Mouse (Mus musculus) limb, embryonic 13.5 days (tissue): ENCODE results near the gene Crispld2. TPM values are rescaled to one million over a fixed set of nuclear protein-coding genes. Genes with fewer than 3 reads are reported as not detected.

Experiments
- ATAC-seq: fragments of 200-750 bp; cut with Nextera tagmentation; 2 replicates; pipeline ENCODE4 v1.8.0; 2017; ENCODE audit warnings: low read depth, moderate number of reproducible peaks, moderate TSS enrichment; ENCODE audit not compliant: low FRiP score
- H3K27ac ChIP-seq: fragments of 300-500 bp; sonication (generic); 2 replicates; pipeline ENCODE4 v1.5.1; 2015; ENCODE audit warnings: inconsistent platforms, mild to moderate bottlenecking, moderate library complexity
- H3K27me3 ChIP-seq: fragments of 300-500 bp; sonication (generic); 2 replicates; pipeline ENCODE4 v1.6.1; 2015; ENCODE audit warnings: mild to moderate bottlenecking, inconsistent platforms
- H3K36me3 ChIP-seq: fragments of 300-500 bp; sonication (generic); 2 replicates; pipeline ENCODE4 v1.6.1; 2015; ENCODE audit warnings: inconsistent platforms, mild to moderate bottlenecking, moderate library complexity
- H3K4me1 ChIP-seq: fragments of 300-500 bp; sonication (generic); 2 replicates; pipeline ENCODE4 v1.6.1; 2015; ENCODE audit warnings: inconsistent platforms
- H3K4me2 ChIP-seq: fragments of 300-500 bp; sonication (generic); replicated peaks from 2 replicates; pipeline ENCODE4 v1.6.1; 2015; ENCODE audit warnings: inconsistent platforms, mild to moderate bottlenecking, moderate library complexity
- H3K4me3 ChIP-seq: fragments of 300-500 bp; sonication (generic); 2 replicates; pipeline ENCODE4 v1.5.1; 2015; ENCODE audit warnings: moderate library complexity, mild to moderate bottlenecking, inconsistent platforms
- H3K9ac ChIP-seq: fragments of 300-500 bp; sonication (generic); 2 replicates; pipeline ENCODE4 v1.6.1; 2015; ENCODE audit warnings: mild to moderate bottlenecking, inconsistent platforms
- H3K9me3 ChIP-seq: fragments of 300-500 bp; sonication (generic); 2 replicates; pipeline ENCODE4 v1.6.1; 2016; ENCODE audit warnings: inconsistent platforms
- WGBS: fragments of 180-500 bp; shearing (Covaris S2); methylation state at CpG from one replicate; pipeline ENCODE4 v1.1.7; 2015; 5-methylcytosine and 5-hydroxymethylcytosine counted together
- polyA plus RNA-seq: library from polyadenylated mRNA; unstranded; fragments of >200 nt; fragmentation: Nextera tagmentation; extraction: Ambion mirVana; gene quantifications from 2 replicates; pipeline ENCODE4 v1.2.1, GENCODE M21; 2015

The Crispld2 gene
- polyA plus RNA-seq, 1 experiment from 2014 or later = 7.1 TPM

DNA sequence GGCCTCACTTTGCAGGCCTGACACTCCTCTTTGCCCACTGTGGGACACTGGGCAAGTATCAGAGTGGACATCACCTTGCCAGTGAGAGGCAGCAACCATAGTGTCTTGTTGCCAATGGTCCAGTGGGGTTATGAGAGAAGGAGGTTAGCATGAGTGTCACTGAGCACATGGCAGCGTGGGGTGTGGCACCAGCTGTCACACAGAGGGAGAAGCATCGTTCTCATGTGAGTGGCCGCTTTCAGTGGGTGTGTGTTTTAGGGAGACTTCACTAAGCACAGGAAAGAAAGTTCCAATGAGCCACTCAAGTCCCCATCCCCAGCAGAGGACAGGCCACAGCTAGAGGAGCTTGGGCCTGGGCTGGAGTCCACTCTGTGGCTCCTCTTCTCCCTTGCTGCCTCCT, 62.6 kb downstream of the Crispld2 start:
- ATAC-seq = no peak
- Histone ChIP-seq H3K4me1 (peaks cover 17% of the 10 kb centered on the region), H3K36me3 (no peaks in the 10 kb centered on the region), H3K9me3 (no peaks in the 10 kb centered on the region), H3K27me3 (no peaks in the 10 kb centered on the region), H3K27ac (no peak overlapping the region), H3K4me3 (no peak overlapping the region), H3K4me2 (no peak overlapping the region), H3K9ac (no peak overlapping the region)
- WGBS = 82% methylated on average over 3 of the region's 3 CpGs

DNA sequence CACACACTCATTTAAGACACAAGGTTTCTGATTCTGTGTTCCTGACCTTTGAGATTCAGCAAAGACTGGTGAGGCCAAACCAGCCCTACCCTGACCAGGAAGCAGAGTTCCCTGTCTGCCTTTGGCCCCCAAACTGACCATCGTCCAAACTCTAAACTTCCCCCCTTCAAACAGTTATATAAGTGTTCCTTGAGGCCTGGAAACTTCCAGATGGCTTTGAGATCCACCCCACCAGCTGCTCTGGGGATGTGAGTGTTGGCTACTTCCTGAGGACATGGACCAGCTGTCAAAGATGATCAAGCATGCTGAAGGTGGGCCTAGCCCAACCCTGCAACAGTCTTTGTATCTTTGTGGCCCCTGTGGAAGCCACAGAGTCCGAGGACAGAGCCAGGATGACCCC, 64.8 kb downstream of the Crispld2 start:
- no peak overlapping the region for H3K4me3 ChIP-seq
- WGBS = 74% methylated on average over 2 of the region's 2 CpGs
- no peaks in the 10 kb centered on the region for H3K27me3 ChIP-seq

DNA sequence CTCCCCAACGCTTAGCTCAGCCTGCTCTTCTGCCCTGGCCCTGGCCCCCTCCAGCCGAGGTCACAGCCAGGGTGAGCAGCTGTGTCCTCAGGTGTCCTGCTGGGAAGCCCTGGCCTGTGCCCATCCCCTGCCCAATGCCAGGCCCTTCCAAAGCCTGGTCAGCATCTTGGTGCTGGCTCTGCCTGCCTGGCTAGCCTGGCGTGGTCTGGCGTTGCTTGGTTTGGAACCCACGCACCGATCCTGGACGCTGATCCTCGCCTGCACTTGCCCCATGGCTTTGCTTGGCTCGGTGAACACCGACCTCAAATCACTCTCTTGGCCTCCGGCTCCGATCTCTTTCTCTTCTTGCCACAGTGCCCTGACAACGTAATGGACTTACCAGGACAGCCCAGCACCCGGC, 70.5 kb downstream of the Crispld2 start:
- H3K9me3 ChIP-seq = no peaks in the 10 kb centered on the region
- H3K4me3 ChIP-seq = no peak overlapping the region
- no peak for ATAC-seq
- H3K27me3 ChIP-seq = no peaks in the 10 kb centered on the region
- no peak overlapping the region for H3K4me2 ChIP-seq
- no peak overlapping the region for H3K27ac ChIP-seq
- 91% methylated on average over 14 of the region's 14 CpGs for WGBS
- peaks cover 1% of the 10 kb centered on the region for H3K4me1 ChIP-seq
- no peak overlapping the region; the same call in 1 of the 2 replicates for H3K9ac ChIP-seq
- H3K36me3 ChIP-seq = no peaks in the 10 kb centered on the region

More for the DNA sequence above, 64.8 kb downstream of the Crispld2 start:
- no peak for ATAC-seq
- Histone ChIP-seq H3K4me1 (peaks cover 7% of the 10 kb centered on the region), H3K9me3 (no peaks in the 10 kb centered on the region), H3K27ac (no peak overlapping the region), H3K36me3 (no peaks in the 10 kb centered on the region), H3K9ac (no peak overlapping the region), H3K4me2 (no peak overlapping the region)

DNA sequence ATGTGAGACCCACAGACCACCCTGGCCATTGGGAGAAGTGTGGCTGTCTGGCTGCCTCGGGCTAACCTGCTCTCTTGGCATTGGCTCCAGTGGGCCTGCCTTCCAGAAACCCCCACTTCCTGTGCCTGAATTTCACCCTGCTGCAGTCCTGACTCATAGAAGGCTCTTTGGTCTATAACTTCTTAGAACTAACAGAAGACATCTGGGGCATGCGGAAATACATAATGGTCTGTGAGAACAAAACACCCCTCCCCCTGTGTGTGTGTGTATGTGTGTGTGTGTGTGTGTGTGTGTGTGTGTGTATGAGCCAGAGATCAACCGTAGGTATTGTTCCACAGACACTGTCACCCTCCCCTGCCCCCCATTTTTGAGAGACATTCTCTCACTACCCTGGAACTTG, 71.1 kb downstream of the Crispld2 start:
- Histone ChIP-seq H3K4me2 (no peak overlapping the region), H3K27ac (no peak overlapping the region), H3K9ac (no peak overlapping the region), H3K9me3 (no peaks in the 10 kb centered on the region), H3K36me3 (no peaks in the 10 kb centered on the region), H3K4me3 (no peak overlapping the region), H3K27me3 (no peaks in the 10 kb centered on the region), H3K4me1 (peaks cover 7% of the 10 kb centered on the region)
- 57% methylated on average over 3 of the region's 3 CpGs for WGBS
- ATAC-seq = no peak

DNA sequence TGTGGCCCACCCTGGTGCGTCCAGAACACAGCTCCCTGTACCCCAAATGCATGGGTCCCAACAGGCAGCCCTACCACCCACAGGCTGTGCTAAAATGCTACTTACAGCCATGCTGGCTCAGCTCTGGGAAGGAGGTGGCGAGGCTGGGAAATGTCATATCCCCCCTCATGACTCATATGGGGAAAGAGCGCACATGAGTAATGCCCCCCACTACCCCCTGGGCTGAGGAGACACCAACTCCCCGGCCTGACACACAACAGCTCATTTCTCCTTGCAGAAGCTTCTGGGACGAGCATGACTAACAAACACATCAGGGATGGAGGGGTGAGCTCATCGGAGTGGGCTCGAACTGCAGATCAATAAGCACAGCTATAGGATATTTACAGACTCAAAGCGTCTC, 73.4 kb downstream of the Crispld2 start:
- Histone ChIP-seq H3K36me3 (no peaks in the 10 kb centered on the region), H3K27me3 (no peaks in the 10 kb centered on the region), H3K9ac (no peak overlapping the region), H3K4me1 (peaks cover 10% of the 10 kb centered on the region), H3K9me3 (no peaks in the 10 kb centered on the region), H3K27ac (no peak overlapping the region), H3K4me3 (no peak overlapping the region), H3K4me2 (no peak overlapping the region)
- no peak for ATAC-seq
- 90% methylated on average over 8 of the region's 8 CpGs for WGBS

DNA sequence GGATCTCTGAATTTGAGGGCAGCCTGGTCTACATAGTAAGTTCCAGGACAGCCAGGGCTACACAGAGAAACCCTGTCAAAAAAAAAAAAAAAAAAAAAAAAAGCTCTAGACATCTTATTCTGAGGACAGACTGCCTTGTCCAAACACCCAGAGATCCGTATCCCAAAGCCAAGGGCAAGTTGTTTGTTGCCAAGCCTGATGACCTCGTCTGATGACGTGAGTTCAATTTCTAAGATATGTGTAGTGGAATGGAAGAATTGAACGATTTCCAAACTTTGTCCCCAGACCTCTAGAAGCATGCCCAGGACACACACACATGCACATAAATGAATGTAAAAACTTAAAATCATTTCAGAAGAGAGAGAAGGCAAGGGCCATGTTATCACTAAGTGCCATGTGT, 74.0 kb downstream of the Crispld2 start:
- WGBS = 85% methylated on average over 4 of the region's 4 CpGs
- no peaks in the 10 kb centered on the region for H3K36me3 ChIP-seq
- peaks cover 10% of the 10 kb centered on the region for H3K4me1 ChIP-seq
- no peaks in the 10 kb centered on the region for H3K27me3 ChIP-seq
- ATAC-seq = no peak
- H3K4me3 ChIP-seq = no peak overlapping the region
- no peak overlapping the region for H3K9ac ChIP-seq
- no peak overlapping the region for H3K4me2 ChIP-seq
- H3K9me3 ChIP-seq = no peaks in the 10 kb centered on the region
- H3K27ac ChIP-seq = no peak overlapping the region

DNA sequence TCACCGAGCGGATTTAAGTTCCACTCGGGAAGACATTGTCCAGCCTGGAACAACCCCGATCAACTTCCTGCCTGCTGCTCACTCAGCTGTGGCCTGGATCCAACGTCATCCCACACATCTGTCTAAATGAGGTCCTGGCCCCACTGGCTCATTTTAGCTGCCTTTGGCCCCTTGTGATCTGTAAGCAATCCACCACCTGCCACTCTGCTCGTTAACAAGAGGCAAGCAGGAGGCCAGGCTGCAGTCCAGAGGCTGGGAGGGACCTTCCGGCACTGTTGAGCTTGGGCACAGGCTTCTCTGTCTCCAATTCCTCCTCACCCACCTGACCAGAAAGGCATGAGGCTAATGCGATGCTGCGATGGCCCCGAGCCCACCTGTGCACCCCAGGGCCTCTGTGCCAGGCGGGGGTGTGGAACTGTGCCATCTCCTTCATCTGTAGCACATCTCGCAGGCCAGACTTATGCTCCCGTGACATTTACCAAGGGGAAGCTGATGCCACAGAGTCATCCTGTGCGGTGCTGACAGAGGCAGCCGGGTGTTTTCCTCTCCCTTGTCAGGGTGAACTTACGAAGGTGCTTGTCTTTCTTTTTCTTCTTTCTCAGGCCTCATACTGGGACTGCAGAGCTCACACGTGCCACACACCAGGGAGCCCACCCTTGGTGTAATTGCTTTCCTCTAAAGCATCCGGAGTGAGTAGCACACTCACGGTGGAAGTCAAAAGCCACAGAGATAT, 75.9 kb downstream of the Crispld2 start:
- Histone ChIP-seq H3K36me3 (no peaks in the 10 kb centered on the region), H3K27ac (no peak overlapping the region), H3K9ac (no peak overlapping the region), H3K4me2 (no peak overlapping the region), H3K27me3 (no peaks in the 10 kb centered on the region), H3K9me3 (no peaks in the 10 kb centered on the region), H3K4me3 (no peak overlapping the region), H3K4me1 (peaks cover 18% of the 10 kb centered on the region)
- 0 out of 2 replicates have a peak, but pooled peaks have one; percentile 57 for ATAC-seq
- WGBS = 38% methylated on average over 19 of the region's 19 CpGs

DNA sequence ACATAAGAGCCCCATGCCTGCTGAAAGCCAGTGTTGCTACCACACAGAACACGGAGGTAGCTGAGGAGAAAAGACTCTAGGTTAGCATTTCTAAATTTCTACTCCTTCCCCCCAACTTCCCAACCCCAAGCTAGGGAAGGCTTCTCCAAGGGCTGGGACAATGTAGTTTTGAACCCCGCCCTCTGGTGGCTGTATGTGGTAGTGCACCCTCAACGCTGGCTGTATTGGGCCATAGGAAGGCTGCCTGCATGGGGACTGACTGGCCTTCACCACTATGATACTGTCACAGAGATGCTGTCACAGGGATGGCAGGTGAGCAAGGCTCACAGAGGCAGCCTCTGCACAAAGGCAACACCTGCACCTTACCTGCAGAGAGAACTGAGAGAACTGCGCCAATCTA, 79.4 kb downstream of the Crispld2 start:
- no peak overlapping the region for H3K9ac ChIP-seq
- peaks cover 22% of the 10 kb centered on the region for H3K4me1 ChIP-seq
- ATAC-seq = peak; percentile 73
- H3K27ac ChIP-seq = no peak overlapping the region
- 29% methylated on average over 4 of the region's 4 CpGs for WGBS
- no peak overlapping the region for H3K4me2 ChIP-seq
- H3K9me3 ChIP-seq = no peaks in the 10 kb centered on the region
- no peak overlapping the region for H3K4me3 ChIP-seq
- H3K36me3 ChIP-seq = no peaks in the 10 kb centered on the region
- no peaks in the 10 kb centered on the region for H3K27me3 ChIP-seq

DNA sequence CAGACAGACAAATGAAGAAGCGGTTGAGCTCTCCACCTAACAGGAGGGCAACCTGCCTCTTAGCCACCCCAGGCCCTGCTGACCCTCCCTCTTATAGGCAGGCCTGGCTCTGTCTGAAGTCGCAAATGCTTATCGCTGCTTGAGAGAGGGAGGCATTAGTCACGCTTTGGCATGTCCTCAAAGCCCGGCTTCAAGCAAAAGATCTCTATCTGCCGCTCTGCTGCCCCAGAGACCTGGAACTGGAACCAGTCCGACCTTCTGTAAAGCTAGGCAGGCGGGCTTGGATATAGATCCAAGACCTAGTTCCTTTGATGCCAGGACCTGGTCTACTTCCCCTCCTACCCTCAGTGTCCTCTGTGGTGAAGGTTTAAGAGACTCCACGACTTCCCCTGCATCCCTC, 80.0 kb downstream of the Crispld2 start:
- no peaks in the 10 kb centered on the region for H3K9me3 ChIP-seq
- no peak overlapping the region for H3K27ac ChIP-seq
- 82% methylated on average over 9 of the region's 9 CpGs for WGBS
- no peaks in the 10 kb centered on the region for H3K27me3 ChIP-seq
- no peak overlapping the region for H3K4me3 ChIP-seq
- H3K4me2 ChIP-seq = no peak overlapping the region
- H3K9ac ChIP-seq = no peak overlapping the region
- H3K36me3 ChIP-seq = no peaks in the 10 kb centered on the region
- peaks cover 22% of the 10 kb centered on the region for H3K4me1 ChIP-seq
- ATAC-seq = no peak

DNA sequence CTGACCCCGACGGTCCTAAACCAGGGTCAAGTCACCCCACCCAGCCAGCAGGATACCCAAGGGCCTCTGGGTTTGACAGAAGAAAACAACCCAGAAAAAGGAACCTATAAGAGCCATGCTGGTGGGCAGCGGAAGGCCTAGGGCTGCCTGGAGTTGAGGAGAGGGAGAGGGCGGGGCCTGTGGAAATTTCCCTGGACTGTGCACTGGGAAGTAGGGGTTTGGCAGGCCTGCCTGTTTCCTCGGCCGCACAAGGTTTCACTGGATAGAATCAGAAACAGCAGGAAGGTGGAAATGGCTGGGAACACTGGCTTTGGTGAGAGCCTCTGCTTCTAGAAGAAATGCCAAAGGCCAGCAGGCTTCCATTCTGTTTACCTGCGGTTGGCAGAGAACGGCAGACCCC, 80.6 kb downstream of the Crispld2 start:
- Histone ChIP-seq H3K27ac (peak overlapping the region; percentile 22; the same call in 1 of the 2 replicates), H3K27me3 (no peaks in the 10 kb centered on the region), H3K9ac (0 out of 2 replicates have a peak overlapping the region, but pooled peaks have one; percentile 36), H3K4me1 (peaks cover 20% of the 10 kb centered on the region), H3K9me3 (no peaks in the 10 kb centered on the region), H3K36me3 (no peaks in the 10 kb centered on the region), H3K4me2 (no peak overlapping the region), H3K4me3 (no peak overlapping the region)
- WGBS = 72% methylated on average over 8 of the region's 8 CpGs
- ATAC-seq = no peak

DNA sequence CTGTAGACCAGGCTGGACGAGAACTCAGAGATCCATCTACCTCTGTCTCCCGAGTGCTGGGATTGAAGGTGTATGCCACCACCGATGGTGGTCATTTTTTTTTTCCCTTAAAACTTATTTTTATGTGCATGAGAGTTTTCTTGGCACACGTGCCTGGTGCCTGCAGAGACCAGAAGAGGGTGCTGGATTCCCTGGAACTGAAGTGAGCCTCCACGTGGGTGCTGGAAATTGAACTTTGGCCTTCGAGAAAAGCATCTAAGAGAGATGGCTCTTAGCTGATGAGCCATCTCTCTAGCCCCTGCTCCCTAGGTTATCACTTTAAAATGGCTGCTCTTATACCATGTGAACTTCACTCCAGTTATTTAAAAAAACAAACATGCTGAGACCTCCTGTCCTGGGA, 82.3 kb downstream of the Crispld2 start:
- 67% methylated on average over 6 of the region's 6 CpGs for WGBS
- no peak for ATAC-seq

DNA sequence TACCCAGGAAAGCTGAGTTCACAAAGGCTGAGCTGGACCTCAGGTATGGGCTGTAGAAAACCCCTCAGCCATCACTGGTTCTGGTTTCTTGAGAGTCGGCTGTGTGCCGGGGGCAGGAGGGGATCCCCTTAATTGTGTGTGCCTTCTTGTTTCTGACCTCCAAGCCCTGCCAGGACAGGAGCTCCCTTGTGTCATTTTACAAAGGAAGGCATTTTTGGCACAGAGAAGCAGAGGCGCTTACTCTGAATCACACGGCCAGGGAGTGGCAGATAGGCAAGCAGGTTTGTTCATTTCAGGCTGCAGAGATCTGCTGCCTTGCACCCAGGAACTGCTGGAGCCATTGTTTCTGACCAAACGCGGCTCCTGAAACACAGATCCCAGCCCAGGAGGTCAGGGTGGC, 83.1 kb downstream of the Crispld2 start:
- Histone ChIP-seq H3K36me3 (no peaks in the 10 kb centered on the region), H3K4me1 (peaks cover 12% of the 10 kb centered on the region; the same call in 1 of the 2 replicates), H3K4me2 (no peak overlapping the region), H3K27ac (no peak overlapping the region), H3K9ac (no peak overlapping the region), H3K27me3 (no peaks in the 10 kb centered on the region), H3K9me3 (no peaks in the 10 kb centered on the region), H3K4me3 (no peak overlapping the region)
- no peak for ATAC-seq
- 68% methylated on average over 6 of the region's 6 CpGs for WGBS

More for the DNA sequence above, 82.3 kb downstream of the Crispld2 start:
- Histone ChIP-seq H3K27ac (no peak overlapping the region), H3K9me3 (no peaks in the 10 kb centered on the region), H3K36me3 (no peaks in the 10 kb centered on the region), H3K9ac (no peak overlapping the region), H3K4me2 (no peak overlapping the region), H3K4me1 (peaks cover 12% of the 10 kb centered on the region; the same call in 1 of the 2 replicates), H3K27me3 (no peaks in the 10 kb centered on the region), H3K4me3 (no peak overlapping the region)

DNA sequence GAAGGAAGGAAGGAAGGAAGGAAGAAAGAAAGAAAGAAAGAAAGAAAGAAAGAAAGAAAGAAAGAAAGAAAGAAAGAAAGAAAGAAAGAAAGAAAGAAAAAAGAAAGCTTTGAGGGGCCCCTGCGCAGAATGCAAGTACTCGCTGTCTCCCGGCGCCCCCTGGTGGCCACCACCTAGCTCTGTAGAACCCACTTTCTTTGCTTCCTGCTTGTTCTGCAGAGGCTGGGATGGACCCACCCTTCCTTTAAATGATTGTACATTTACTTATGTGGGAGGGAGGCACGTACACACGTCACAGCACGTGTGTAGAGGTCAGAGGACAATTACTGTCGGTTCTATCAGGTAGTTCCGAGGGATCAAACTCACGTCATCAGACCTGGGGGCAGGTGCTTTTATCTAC, 85.8 kb downstream of the Crispld2 start:
- 15% methylated on average over 10 of the region's 10 CpGs for WGBS
- no peak for ATAC-seq
- peaks cover 4% of the 10 kb centered on the region; the same call in 1 of the 2 replicates for H3K4me1 ChIP-seq
- peaks cover 26% of the 10 kb centered on the region for H3K36me3 ChIP-seq
- no peaks in the 10 kb centered on the region for H3K9me3 ChIP-seq
- no peaks in the 10 kb centered on the region for H3K27me3 ChIP-seq
- H3K27ac ChIP-seq = no peak overlapping the region
- H3K4me2 ChIP-seq = no peak overlapping the region
- H3K4me3 ChIP-seq = no peak overlapping the region
- H3K9ac ChIP-seq = no peak overlapping the region
